Mouse (Mus musculus): ENCODE measurements around the gene Kcna6. TPM values are rescaled to one million over a fixed set of nuclear protein-coding genes. Genes with fewer than 3 reads are reported as not detected.

Kcna6 gene
- polyA plus RNA-seq, 1 experiment: 0.16 TPM

DNA sequence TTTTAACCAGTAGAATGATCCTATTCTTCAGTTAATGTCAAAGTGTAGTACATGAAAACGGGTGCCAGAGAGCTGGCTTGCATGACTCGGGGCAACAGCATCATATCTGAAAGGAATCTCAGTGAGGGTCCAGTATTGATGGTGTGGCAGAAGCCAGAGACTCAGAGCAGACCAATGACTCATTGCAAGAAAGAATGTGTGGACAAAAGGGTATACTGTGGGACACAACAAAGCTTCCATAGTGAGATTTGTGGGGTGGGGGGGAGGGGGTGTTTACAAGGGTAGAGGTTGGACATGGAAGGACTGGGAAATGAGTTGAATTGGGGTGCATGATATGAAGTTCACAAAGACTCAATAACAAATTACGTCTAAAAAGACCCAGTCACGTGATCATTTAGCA lies 20.9 kb upstream of the Kcna6 start:
- H3K4me1 ChIP-seq (ENCODE audit: control insufficient read depth, insufficient read depth, insufficient read length): no peaks in the 10 kb centered on the region
- no peaks in the 10 kb centered on the region for H3K36me3 ChIP-seq (ENCODE audit: control insufficient read depth, insufficient read depth, low read length)
- 86% methylated on average over 4 of the region's 4 CpGs for WGBS
- H3K27me3 ChIP-seq (ENCODE audit: control insufficient read depth, insufficient read depth, low read length): no peaks in the 10 kb centered on the region
- DNase-seq (ENCODE audit: low read depth in 1 of 2, low spot score in 2 of 2): no peak
- H3K27ac ChIP-seq (ENCODE audit: insufficient read depth, low read length): no peak overlapping the region; the same call in 1 of the 2 replicates
- TF ChIP-seq CTCF (IDR thresholded peaks at IDR 0.05; ENCODE audit: extremely low read depth, insufficient read depth, insufficient read length, insufficient replicate concordance) (no peak), POLR2A (IDR thresholded peaks at IDR 0.05; ENCODE audit: low read depth, low read length) (no peak)
- no peak overlapping the region for H3K4me3 ChIP-seq (ENCODE audit: extremely low read depth, insufficient read depth, insufficient read length)

DNA sequence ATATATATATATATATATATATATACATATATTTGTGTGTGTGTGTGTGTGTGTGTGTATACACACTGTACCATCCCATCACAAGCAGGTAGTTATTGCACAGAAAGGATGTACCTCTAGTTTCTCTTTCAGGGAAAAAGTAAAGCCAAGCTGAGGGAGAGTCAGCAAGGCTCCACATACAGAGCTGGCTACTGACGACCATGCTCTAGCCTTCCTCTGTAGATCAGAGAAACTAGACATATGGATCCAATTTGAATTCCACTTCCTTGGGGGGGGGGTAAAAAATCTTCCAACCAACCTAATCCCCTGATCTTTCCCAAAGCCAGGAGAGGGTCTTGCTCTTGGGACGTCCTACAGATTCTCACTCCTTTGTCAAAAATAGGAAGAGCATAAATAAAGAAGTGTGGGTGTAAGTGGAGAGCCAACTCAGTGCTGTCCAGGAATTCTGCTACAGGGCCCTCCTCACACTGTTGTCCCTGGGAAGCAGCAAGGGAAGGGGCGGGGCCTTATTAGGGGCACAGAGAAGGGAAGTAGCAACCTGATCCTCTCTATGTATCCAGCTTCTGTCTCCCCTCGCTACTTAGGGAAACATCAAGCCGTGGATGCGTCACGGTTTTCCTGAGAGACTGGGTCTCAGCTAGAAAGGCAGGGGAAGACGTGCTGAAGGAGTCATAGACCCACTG lies 15.4 kb upstream of the Kcna6 start:
- H3K27me3 ChIP-seq (ENCODE audit: control insufficient read depth, insufficient read depth, low read length): no peaks in the 10 kb centered on the region
- no peak for DNase-seq (ENCODE audit: low read depth in 1 of 2, low spot score in 2 of 2)
- no peak overlapping the region for H3K27ac ChIP-seq (ENCODE audit: insufficient read depth, low read length)
- H3K4me1 ChIP-seq (ENCODE audit: control insufficient read depth, insufficient read depth, insufficient read length): no peaks in the 10 kb centered on the region
- TF ChIP-seq POLR2A (IDR thresholded peaks at IDR 0.05; ENCODE audit: low read depth, low read length) (no peak), CTCF (IDR thresholded peaks at IDR 0.05; ENCODE audit: extremely low read depth, insufficient read depth, insufficient read length, insufficient replicate concordance) (no peak)
- H3K4me3 ChIP-seq (ENCODE audit: extremely low read depth, insufficient read depth, insufficient read length): no peak overlapping the region
- WGBS: 75% methylated on average over 8 of the region's 8 CpGs
- no peaks in the 10 kb centered on the region for H3K36me3 ChIP-seq (ENCODE audit: control insufficient read depth, insufficient read depth, low read length)

DNA sequence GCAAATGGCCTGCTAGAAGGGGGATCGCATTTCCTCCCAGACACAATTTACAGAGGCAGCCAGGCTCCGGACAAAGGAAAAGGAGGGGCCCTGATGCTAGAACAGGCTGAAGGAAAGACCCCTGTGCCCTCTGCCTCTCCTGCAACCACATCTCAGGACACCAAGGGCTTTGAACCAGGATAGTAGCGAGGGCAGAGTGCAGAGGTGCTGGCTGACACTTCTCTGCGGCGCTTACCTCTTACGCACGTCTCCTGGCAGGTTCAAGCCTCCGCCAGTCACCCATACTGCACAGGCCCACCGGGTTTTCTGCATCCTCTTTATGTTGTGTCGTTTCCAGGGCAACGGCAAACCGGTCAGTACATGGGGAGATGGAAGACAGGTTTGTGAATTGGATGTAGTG lies 12.0 kb upstream of the Kcna6 start:
- no peak for TF ChIP-seq CTCF (IDR thresholded peaks at IDR 0.05; ENCODE audit: extremely low read depth, insufficient read depth, insufficient read length, insufficient replicate concordance)
- no peak for TF ChIP-seq POLR2A (IDR thresholded peaks at IDR 0.05; ENCODE audit: low read depth, low read length)
- Histone ChIP-seq H3K27me3 (ENCODE audit: control insufficient read depth, insufficient read depth, low read length) (no peaks in the 10 kb centered on the region), H3K4me1 (ENCODE audit: control insufficient read depth, insufficient read depth, insufficient read length) (no peaks in the 10 kb centered on the region), H3K4me3 (ENCODE audit: extremely low read depth, insufficient read depth, insufficient read length) (no peak overlapping the region), H3K27ac (ENCODE audit: insufficient read depth, low read length) (no peak overlapping the region), H3K36me3 (ENCODE audit: control insufficient read depth, insufficient read depth, low read length) (no peaks in the 10 kb centered on the region)
- WGBS: 47% methylated on average over 12 of the region's 12 CpGs
- DNase-seq (ENCODE audit: low read depth in 1 of 2, low spot score in 2 of 2): no peak

DNA sequence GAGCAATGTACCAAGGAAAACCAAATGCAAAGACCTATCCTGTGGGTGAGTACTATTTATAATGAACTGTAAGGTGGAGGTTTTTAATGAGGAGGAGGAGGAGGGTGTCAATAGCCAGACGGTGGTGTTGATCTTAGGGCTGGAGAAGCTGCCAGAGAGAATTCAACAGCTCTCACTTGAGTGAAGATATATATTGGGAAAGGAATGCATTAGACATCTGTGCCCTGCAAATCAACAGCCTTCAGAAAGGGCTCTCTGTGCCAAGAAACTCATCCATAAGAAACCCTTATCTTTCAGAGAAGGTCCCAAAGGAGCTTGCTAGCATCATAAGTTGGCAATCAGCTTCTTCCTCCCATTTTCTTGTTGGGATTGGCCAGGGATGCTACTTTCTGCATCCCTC lies 5.4 kb upstream of the Kcna6 start:
- no peak for DNase-seq (ENCODE audit: low read depth in 1 of 2, low spot score in 2 of 2)
- WGBS: 85% methylated on average over 1 of the region's 1 CpGs
- TF ChIP-seq POLR2A (IDR thresholded peaks at IDR 0.05; ENCODE audit: low read depth, low read length) (no peak), CTCF (IDR thresholded peaks at IDR 0.05; ENCODE audit: extremely low read depth, insufficient read depth, insufficient read length, insufficient replicate concordance) (no peak)
- H3K27ac ChIP-seq (ENCODE audit: insufficient read depth, low read length): no peak overlapping the region
- H3K4me3 ChIP-seq (ENCODE audit: extremely low read depth, insufficient read depth, insufficient read length): no peak overlapping the region
- H3K4me1 ChIP-seq (ENCODE audit: control insufficient read depth, insufficient read depth, insufficient read length): no peaks in the 10 kb centered on the region
- no peaks in the 10 kb centered on the region for H3K27me3 ChIP-seq (ENCODE audit: control insufficient read depth, insufficient read depth, low read length)
- no peaks in the 10 kb centered on the region for H3K36me3 ChIP-seq (ENCODE audit: control insufficient read depth, insufficient read depth, low read length)

DNA sequence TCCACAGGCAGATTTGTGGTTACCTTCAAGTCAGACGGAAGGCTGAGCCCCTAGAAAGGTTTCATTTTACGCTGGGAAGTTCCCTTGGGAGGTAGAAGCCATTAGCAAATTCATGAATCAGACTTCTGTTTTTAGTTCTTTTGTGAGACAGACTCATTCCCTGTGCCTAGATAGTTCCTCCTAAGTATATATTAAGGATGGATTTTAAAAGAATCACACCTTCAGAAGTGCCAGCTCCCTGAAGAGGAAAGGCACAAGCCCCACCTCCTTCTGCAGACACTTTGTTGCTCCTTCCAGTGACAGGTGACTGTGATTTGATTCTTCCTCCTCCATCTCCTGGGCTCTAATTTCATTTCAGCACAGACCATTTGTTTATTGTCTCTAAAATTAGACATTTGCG lies 2.1 kb upstream of the Kcna6 start:
- H3K27me3 ChIP-seq (ENCODE audit: control insufficient read depth, insufficient read depth, low read length): peaks cover 2% of the 10 kb centered on the region; the same call in 1 of the 2 replicates
- no peak for DNase-seq (ENCODE audit: low read depth in 1 of 2, low spot score in 2 of 2)
- H3K27ac ChIP-seq (ENCODE audit: insufficient read depth, low read length): no peak overlapping the region
- WGBS: 50% methylated on average over 3 of the region's 3 CpGs
- no peaks in the 10 kb centered on the region for H3K36me3 ChIP-seq (ENCODE audit: control insufficient read depth, insufficient read depth, low read length)
- TF ChIP-seq CTCF (IDR thresholded peaks at IDR 0.05; ENCODE audit: extremely low read depth, insufficient read depth, insufficient read length, insufficient replicate concordance) (no peak), POLR2A (IDR thresholded peaks at IDR 0.05; ENCODE audit: low read depth, low read length) (no peak)
- H3K4me1 ChIP-seq (ENCODE audit: control insufficient read depth, insufficient read depth, insufficient read length): no peaks in the 10 kb centered on the region
- H3K4me3 ChIP-seq (ENCODE audit: extremely low read depth, insufficient read depth, insufficient read length): no peak overlapping the region

DNA sequence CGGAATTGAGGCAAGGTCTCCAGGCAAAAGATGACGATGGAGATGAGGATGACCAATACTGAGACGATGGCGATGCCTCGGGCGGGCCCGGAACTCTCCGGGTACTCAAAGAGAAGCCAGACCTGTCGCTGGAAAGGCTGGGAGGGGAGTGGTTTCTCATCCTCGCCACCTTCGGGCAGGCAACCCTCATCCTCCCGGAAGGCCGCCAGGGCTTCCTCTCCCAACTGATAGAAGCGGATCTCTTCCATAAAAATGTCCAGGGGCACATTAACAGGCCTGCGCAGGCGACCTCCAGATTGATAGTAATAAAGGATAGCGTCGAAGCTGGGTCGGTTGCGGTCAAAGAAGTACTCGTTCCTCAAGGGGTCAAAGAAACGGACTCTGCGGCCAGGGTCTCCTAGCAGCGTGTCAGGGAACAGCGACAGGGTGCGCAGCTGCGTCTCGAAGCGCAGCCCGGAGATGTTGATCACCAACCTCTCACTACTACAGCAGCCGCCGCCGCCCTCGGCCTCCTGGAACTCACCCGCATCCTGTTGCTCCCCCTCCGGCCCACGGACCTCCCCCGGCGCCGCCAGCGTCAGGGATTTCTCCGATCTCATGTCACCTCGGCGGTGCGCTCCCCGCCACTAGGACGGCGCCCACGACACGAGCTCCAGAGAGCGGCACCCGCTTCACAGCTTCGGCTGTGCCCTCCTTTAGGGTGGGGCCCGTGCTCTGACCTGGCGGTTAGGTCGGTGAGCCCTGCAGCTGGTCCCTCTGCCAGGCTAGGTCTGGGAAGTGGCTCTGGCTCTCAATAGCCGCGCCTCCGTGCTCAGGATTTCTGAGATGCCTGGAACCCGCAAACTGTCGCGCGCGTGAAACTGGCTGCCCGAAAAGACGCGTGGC lies 906 bp downstream of the Kcna6 start:
- H3K27me3 ChIP-seq (ENCODE audit: control insufficient read depth, insufficient read depth, low read length): peaks cover 2% of the 10 kb centered on the region; the same call in 1 of the 2 replicates
- no peak for DNase-seq (ENCODE audit: low read depth in 1 of 2, low spot score in 2 of 2)
- H3K36me3 ChIP-seq (ENCODE audit: control insufficient read depth, insufficient read depth, low read length): no peaks in the 10 kb centered on the region
- H3K4me3 ChIP-seq (ENCODE audit: extremely low read depth, insufficient read depth, insufficient read length): no peak overlapping the region
- no peak overlapping the region for H3K27ac ChIP-seq (ENCODE audit: insufficient read depth, low read length)
- TF ChIP-seq CTCF (IDR thresholded peaks at IDR 0.05; ENCODE audit: extremely low read depth, insufficient read depth, insufficient read length, insufficient replicate concordance) (no peak), POLR2A (IDR thresholded peaks at IDR 0.05; ENCODE audit: low read depth, low read length) (no peak)
- WGBS: 3% methylated on average over 67 of the region's 67 CpGs
- H3K4me1 ChIP-seq (ENCODE audit: control insufficient read depth, insufficient read depth, insufficient read length): no peaks in the 10 kb centered on the region
